Mouse (Mus musculus) liver, adult (tissue): Measurements from ENCODE around the gene Wdr59.

Source experiments
- GATA4 ChIP-seq: IDR thresholded peaks from 2 replicates; pipeline ENCODE4 v1.6.1; 2014; ENCODE audit warnings: mild to moderate bottlenecking, low read length; ENCODE audit not compliant: insufficient replicate concordance

Wdr59 gene

DNA sequence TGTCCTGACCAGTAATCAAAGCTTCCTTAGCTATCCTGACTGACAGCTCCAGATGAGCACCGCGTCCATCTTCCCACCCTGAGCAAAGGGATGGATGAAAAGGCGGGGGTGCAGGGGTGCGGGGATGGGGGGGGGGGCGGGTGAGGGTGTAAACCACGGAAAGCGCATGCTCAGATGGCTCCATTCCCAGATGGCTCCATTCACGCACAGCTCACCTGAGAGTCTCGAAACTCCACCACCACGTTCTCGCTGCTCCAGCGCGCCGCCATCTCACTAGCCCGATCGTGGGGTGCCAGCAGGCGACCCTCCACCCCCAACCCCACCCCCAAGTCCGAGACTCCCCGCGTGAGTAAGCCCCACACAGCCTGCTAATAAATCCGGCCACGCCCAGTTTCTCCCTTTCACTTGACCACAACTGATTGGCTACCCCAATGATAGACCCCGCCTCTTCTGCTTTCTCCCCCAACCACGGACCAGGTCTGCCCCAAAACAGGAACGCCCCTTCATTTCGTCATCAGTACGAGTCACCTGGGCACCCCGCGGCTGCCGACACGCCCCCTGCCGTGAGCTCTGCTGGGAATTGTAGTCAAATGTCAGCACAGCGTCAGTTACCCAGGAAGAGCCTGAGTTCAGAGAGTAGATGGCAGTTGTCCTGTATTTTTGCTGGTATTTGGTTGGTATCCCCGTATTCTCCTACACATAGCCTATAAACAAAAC, at the start of gene Wdr59:
Gene Wdr59, minus strand, starts transcription at position 380 of the 717 bp plus-strand sequence.
- no peak; the same call in 1 of the 2 replicates for TF ChIP-seq GATA4

DNA sequence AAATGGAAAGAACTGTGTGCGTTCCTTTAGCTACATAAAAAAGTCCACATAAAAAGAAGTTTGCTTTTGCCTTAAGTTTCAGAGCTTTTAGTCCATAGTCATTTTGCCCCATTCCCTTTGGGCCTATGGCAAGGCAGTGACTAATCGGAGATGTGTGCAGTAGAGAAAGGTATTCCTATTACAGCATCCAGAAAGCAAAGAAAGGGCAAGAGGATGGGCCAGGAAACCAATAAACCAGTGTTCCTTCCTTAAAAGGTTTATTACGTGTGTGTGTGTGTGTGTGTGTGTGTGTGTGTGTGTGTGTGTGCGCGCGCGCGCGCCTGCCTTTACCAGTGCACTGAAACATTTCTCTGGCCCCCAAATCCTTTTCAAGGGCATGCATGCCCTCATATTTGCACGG, 49.8 kb upstream of the Wdr59 start:
- TF ChIP-seq GATA4: no peak

DNA sequence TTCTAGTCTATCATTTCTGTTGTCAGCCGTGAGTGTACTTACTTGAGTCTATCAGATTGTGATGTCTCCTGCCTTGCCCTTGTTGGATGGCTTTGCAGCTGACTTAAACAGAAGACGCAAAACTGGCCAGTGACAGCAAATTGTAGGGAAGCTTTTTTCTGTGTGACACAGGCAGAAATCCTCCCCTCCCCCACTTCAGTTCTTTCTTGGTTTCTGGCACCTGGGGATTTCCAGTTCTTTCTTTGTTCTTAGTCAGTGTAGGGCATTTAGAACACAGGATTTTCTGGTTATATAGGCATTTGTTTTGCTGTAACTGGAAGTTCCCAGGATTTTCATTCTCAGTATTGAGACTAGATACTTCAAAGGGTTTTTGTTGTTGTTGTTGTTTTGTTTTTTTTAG, 48.5 kb upstream of the Wdr59 start:
- TF ChIP-seq GATA4: no peak

DNA sequence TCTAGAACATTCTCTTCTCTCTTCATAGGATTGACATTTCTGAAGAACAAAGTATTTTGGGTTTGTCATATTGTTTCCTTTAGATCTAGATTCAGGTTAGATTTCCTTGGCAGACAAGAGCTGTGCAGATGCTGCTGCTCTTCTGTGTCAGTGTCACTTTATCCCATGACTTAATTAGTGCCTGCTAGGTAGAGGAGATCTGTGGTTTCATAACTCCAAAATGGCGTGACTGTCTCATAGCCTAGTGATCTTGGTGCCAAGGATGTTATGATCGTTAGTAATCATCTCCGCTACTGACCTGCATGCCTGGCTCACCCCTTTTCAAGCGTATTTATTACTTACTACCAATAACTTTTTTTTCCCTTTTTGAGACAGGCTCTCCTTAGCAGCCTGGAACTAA, 48.0 kb upstream of the Wdr59 start:
- no peak for TF ChIP-seq GATA4

DNA sequence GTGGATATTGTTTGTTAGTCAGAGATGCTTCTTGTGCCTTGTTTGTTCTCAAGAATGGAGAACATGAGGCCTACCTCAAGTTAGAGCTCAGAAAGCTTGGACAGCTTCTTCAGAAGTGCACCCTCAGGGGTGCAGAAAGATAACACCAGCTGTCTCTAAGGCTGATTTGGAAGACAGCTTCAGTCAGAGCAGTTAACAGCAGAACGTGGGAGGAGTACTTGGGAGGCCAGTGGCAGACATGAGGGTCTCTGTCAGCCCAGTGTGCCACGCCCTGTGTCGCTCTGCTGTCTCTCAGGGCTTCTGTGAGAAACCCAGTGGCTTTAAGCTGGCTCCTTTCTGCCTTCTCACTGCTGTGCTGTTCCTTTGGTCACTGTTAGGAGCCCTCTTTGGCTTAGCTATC, 46.1 kb upstream of the Wdr59 start:
- no peak for TF ChIP-seq GATA4

DNA sequence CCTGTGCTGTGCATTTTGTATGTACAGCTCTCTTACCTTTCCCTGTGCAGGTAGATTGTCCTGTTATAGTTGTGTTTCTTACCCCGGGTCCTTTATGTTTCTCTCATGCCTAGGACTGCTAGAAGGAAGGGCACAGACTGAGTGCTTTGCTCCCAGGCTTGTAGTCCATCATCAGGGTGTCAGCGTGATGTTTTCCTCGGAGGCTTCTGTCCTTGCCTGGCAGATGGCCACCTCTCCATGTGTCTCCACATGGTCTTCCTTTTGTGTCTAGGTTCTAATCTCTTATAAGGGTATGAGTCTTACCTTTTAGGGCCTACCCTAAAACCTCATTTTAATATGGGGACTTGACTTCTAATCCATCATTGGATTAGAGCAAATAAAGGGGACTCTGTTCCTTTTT, 45.7 kb upstream of the Wdr59 start:
- no peak for TF ChIP-seq GATA4

DNA sequence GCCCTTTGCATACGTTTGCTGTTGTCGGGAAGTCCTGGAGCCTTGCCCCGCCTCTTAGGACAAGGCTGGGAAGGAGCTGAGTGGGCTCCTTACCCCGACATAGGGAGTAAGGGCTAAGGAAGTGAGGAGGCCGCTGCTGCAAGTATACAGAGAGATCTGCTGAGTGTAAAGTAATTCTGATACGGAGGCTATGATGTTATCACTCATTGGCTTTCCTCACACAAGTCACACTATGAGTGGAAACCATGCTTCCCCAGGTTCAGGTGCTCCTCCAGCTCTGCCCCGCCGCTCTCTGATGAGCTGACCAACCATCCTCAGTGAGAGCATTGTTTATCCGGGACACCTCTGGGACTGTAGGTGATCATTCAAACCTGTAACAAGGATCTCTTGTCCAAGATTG, 44.4 kb upstream of the Wdr59 start:
- TF ChIP-seq GATA4: no peak

DNA sequence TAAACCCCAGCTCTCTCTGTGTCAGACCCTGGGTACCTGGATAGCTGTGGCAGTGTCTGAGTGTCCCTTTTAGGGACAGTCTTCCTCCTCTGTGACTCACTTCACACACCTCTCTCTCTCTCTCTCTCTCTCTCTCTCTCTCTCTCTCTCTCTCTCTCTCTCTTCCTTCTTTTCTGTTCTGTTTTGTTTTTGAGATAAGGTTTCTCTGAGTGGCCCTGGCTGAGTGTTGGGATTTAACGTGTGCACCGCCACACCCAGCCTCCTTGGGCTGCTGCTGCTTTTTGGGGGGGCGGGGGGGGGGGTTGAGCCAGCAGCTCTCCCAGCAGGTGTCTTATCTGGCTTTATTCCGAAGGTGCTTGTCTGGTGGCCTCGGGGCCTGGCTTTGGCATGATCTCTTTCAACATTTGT, 43.9 kb upstream of the Wdr59 start:
- TF ChIP-seq GATA4: no peak

DNA sequence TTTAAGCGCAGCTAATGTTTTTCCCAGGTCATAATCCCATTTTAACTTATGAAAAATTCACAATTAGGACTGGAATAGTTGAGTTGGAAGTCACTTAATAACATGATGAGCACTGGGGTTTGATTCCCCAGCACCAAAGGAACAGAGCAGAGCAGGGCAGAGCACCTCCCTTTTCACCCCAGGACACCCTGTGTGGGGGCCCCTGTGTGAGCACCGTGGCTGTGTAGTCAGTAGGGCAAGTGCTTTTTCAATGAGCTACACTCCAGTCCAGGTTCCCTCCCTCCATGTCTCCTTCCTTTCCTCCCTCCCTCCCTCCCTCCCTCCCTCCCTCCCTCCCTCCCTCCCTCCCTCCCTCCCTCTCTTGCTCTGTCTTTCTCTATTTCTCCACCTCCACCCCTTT, 42.2 kb upstream of the Wdr59 start:
- TF ChIP-seq GATA4: no peak

DNA sequence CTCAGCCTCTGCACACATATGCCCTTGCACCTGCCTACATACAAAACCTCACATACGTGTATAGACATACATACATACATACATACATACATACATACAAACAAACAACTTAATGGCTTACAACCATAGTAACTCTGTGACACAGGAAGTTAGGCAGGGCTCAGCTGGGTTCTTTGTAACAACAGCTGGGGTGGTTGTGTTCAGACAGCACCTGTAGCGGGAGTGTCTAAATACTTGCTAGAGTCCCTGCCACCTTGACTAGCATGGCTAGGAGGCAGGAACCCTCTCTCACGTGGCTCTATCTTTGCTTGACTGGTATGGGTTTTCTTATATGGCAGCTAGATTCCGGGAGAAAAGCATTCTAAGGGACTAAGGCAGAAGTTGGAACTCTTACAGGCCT, 41.8 kb upstream of the Wdr59 start:
- TF ChIP-seq GATA4: no peak

DNA sequence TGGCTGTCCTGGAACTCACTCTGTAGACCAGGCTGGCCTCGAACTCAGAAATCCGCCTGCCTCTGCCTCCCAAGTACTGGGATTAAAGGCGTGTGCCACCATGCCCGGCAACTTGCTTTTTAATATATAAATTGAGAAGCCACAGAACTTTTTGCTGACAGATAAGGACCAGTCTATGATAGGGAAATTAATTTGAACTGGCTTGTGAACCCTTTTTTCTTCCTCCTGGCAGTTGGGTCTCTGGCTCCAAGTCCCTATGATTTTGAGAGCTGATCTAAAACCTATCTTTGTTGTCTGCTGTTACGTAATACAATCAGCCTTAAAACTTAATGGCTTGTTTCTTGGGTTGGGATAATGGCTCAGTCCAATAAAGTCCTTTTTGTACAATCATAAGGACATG, 41.2 kb upstream of the Wdr59 start:
- TF ChIP-seq GATA4: no peak

DNA sequence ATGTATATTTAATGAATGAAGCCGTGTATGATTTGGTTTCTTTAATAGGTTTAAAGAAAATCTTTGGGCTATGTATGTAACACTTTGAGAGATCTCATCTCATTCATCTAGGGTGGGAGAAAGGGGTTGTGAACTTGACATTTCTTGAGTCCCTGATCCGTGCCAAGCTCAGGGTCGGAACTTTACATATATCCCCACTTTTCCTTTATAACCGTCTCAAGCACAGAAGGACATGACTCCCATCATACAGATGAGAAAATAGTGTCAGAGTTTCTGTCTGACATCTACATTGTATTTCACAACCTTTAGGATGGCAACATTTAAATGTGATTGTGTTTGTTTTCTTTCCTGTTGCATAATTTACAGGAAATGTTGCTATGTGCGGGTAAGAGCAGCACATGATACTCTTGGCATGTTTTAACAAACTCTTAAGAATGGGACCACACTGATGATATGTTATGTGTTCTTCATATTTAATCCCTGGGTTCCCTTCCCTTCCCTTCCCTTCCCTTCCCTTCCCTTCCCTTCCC, 40.4 kb upstream of the Wdr59 start:
- no peak for TF ChIP-seq GATA4

DNA sequence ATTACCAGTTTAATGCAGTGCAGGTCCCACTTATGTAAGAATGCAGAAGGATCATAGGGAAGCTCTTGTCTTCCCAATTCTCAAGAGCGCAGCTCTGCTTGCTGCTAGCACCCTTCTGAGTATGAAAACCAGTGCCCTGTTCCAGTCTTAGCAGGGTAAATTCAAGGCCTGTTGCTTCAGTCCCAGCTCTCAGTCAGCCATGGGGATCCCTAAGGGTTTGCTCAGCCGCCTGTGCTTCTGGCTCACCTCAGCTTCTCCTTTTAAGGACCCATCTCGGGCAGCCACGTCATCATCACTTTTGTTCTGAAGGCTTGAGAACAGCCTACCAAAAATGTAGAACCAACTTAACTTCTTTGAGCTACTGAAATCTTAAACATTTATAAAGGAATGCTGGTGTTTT, 39.9 kb upstream of the Wdr59 start:
- no peak for TF ChIP-seq GATA4

DNA sequence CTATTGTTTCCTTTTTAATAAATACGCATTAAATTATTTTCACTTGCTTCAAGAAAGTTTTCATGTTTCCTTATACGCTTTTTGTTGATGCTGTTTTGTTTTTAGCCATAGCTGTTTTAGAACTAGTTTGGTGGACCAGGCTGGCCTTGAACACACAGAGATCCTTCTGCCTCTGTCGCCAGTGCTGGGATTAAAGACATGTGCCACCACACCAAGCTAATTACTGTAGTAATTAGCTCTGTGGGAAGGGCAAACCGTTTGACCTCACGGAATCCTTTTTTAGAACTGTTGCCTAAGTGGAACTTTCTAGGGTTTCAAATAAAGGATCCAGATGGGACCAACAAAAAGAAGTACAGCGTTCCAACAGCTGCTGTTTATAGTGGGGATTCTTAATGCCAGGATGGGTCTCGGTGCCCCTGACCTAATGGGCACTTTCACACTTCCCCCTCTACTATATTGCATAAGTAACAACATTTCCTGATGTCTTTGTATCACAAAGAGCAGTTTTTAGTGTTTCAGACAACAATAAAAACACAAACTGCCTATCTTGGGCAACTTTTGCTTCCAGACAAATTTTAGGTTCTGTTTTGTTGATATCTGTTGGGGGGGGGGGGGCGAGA, 29.7 kb upstream of the Wdr59 start:
- no peak for TF ChIP-seq GATA4

DNA sequence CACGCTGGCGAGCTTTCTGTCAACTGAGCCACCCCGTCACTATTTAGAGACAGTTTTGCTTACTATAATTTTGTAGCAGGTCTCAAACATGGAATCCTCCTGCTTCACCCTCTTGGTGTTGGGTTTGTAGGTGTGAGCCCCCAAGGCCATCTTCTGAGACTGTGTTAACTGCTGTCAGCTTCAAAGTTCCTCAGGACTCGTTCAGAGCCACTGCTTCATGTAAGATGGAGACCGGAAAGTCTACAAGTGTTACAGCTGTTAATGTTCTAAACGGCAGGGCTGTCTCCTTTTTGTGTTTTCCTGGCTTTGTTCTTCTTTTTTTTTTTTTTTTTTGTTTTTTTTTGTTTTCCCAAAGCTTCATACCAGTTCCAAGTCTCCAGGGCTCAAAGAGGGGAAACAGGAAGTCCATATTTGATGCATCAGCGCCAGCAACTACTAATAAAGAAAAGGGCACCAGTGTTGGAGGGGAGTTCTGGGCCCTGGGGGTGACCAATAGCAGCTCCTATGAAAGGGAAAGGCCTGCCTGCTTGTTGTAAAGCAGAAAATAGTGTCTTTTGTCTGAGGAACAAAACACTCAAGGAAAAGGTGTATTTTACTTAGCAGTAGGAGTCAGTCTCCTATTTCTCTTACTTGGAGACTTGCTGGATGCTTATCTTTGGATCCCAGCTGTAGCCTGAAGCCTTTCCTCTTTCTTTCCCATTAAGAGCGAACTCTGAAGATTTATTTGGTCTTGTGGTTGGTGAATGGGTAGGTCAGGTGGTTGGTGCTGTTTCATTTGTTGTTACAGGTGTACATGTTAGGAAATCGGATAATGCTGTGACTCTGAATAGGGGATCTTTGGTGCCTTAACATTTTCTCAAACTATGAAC, 28.3 kb upstream of the Wdr59 start:
- TF ChIP-seq GATA4: no peak

DNA sequence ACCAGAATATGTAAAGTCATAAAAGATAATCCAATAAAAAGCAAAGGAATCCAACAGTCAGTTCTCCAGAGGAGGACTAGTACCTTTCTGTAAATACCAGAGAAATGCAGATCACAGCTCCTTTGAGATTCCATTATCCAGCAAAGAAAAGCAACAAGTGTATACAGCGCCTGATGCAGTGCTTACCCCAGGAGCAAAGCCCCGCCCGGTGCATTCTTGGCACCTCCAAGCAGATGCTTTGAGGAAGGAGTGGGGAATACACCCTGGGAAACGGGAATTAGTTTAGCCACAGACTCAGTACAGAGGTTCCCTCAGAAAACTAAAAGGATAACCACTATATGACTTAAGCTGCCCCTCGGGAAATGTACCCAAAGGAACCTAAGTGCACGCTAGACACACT, 26.3 kb upstream of the Wdr59 start:
- TF ChIP-seq GATA4: no peak
